Mouse (Mus musculus) CH12.LX (cell line): Measurements from ENCODE around the gene Hinfp.

Source experiments
- BHLHE40 ChIP-seq: IDR thresholded peaks from 2 replicates; pipeline ENCODE4 v1.6.1; 2011; ENCODE audit warnings: mild to moderate bottlenecking, low read depth, low read length, improper control_type of control experiment
- CHD2 ChIP-seq: IDR thresholded peaks from 2 replicates; pipeline ENCODE4 v1.6.1; 2011; ENCODE audit warnings: low read length, improper control_type of control experiment
- CTCF ChIP-seq, 2 experiments: IDR thresholded peaks in 1 of 2; conservative IDR thresholded peaks in 1 of 2; 2 replicates each; pipeline ENCODE4 v1.5.1; 2011 to 2012; ENCODE audit warnings: low read depth in 2 of 2, low read length in 2 of 2, improper control_type of control experiment in 1 of 2, inconsistent platforms in 1 of 2, mild to moderate bottlenecking in 1 of 2, moderate library complexity in 1 of 2
- E2F4 ChIP-seq: IDR thresholded peaks from 2 replicates; pipeline ENCODE4 v1.6.1; 2011; ENCODE audit warnings: low read depth, low read length, improper control_type of control experiment; ENCODE audit not compliant: insufficient replicate concordance
- ELF1 ChIP-seq: IDR thresholded peaks from 2 replicates; pipeline ENCODE4 v1.6.1; 2014; ENCODE audit warnings: low read depth, mild to moderate bottlenecking, inconsistent platforms, low read length, improper control_type of control experiment
- EP300 ChIP-seq: IDR thresholded peaks from 2 replicates; pipeline ENCODE4 v1.6.1; 2011; ENCODE audit warnings: low read length, improper control_type of control experiment
- MEF2A ChIP-seq: IDR thresholded peaks from 2 replicates; pipeline ENCODE4 v1.6.1; 2014; ENCODE audit warnings: low read depth, mild to moderate bottlenecking, inconsistent platforms, low read length, improper control_type of control experiment, borderline replicate concordance
- POLR2A ChIP-seq: IDR thresholded peaks from 2 replicates; pipeline ENCODE4 v1.6.1; 2011; ENCODE audit warnings: low read depth, mild to moderate bottlenecking, improper control_type of control experiment, low read length
- POLR2AphosphoS2 ChIP-seq: IDR thresholded peaks from 2 replicates; pipeline ENCODE4 v1.6.1; 2011; ENCODE audit warnings: low read depth, low read length, improper control_type of control experiment
- SMC3 ChIP-seq: IDR thresholded peaks from 2 replicates; pipeline ENCODE4 v1.6.1; 2011; ENCODE audit warnings: low read depth, low read length, improper control_type of control experiment
- USF1 ChIP-seq: IDR thresholded peaks from 2 replicates; pipeline ENCODE4 v1.6.1; 2014; ENCODE audit warnings: low read depth, mild to moderate bottlenecking, inconsistent platforms, low read length, improper control_type of control experiment
- ZKSCAN1 ChIP-seq: IDR thresholded peaks from 2 replicates; pipeline ENCODE4 v1.6.1; 2012; ENCODE audit warnings: low read depth, inconsistent platforms, low read length, improper control_type of control experiment, borderline replicate concordance
- ZNF384 ChIP-seq: IDR thresholded peaks from 2 replicates; pipeline ENCODE4 v1.6.1; 2012; ENCODE audit warnings: low read depth, low read length, improper control_type of control experiment, inconsistent platforms

DNA sequence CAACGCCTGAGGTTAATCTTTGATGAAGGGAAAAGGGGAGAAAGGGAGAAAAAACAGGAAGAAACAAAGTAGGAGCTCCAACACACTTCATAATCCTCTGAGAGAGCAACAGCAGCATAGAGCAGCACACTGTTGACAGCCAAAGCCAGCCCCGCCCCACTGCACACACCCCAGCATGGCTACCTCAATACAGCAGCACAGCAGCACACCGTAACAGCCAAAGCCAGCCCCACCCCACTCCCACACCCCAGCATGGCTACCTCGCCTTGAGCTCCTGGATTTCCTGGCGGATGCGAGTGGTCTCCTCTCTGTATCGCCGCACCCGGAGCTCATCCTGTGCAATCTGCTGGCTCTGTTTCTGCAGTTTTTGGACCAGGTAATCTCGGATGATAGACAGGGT, 46.9 kb upstream of the Hinfp start:
- TF ChIP-seq CTCF (conservative IDR thresholded peaks at IDR 0.05 in 1 of 2, IDR thresholded peaks at IDR 0.05 in 1 of 2; ENCODE audit: low read depth in 2 of 2, low read length in 2 of 2) (no peak), E2F4 (no peak), SMC3 (no peak), ZKSCAN1 (no peak), ZNF384 (no peak), MEF2A (no peak), POLR2A (no peak), BHLHE40 (no peak), USF1 (no peak), POLR2AphosphoS2 (no peak), CHD2 (no peak), ELF1 (no peak), EP300 (no peak)
